Mouse (Mus musculus) thymus, postnatal 14 days (tissue): Measurements from ENCODE around the gene Gm21778.
"Not testable (repeated sequence)": the region's sequence is repeated elsewhere in the genome, so short reads cannot be mapped to it uniquely, and the experiment has no call there.

Experiments
- DNase-seq: peaks from one replicate; pipeline ENCODE4 v3.0.0; 2021

The Gm21778 gene

DNA sequence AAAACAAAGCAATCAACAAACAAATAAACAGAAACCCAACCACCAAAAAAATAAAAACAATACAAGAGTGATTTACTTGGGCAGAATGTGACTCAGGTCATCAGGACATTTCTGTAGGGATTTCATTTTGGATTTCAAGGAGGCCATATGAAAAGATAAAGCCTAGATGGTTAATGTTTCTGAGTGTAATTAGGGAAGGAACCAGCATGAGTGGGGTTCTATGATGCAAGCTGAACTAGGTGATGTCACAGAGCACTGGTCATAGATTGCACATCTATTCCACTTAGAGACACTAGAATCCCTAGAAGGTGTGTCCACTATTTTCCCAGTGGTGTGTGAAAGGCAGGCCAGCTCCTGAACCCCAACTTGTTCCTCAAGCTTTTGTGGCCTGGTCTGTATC lies at the start of gene Gm21778:
Gene Gm21778 (plus strand): TSS at position 301 of the 400 bp plus-strand sequence.
- not testable (repeated sequence) for DNase-seq
